Mouse (Mus musculus) left cerebral cortex, adult 18-20 months (tissue): ENCODE measurements around the gene Pilra. TPM values are rescaled to one million over a fixed set of nuclear protein-coding genes. Genes with fewer than 3 reads are reported as not detected.

ENCODE experiments used
- DNase-seq, 2 experiments: peaks; one replicate each; pipeline ENCODE4 v3.0.0; 2021 to 2022; ENCODE audit warnings: low spot score in 2 of 2, mixed read lengths in 1 of 2
- total RNA-seq, 2 experiments: library from RNA; stranded (reverse); gene quantifications; 2 replicates each; pipeline ENCODE4 v1.2.3; 2021

Pilra gene
- total RNA-seq, 2 experiments from 2014 or later: 0.51 to 0.91 TPM

GRCm38 (mm10) chr5:137782776-137783522 is 53.1 kb downstream of the Pilra start:
- DNase-seq: no peak

DNA sequence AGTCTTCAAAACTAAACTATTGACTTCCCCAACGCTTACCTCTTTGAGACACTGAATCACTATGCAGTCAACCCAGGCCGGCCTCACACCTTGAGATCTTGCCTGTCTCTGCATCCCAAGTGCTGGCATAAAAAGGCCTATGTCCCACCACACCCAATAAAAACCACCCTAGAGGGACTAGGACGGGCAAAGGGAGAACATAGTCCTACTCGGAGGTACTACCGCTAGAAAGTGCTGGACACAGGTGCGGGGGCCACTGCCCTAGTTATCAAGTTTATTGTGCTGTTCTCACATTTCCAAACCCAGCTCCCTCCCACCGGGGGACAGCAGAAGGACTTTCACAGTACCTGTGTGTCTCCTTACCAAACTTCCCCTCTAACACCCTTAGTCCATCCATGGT is 54.4 kb downstream of the Pilra start:
- no peak for DNase-seq

DNA sequence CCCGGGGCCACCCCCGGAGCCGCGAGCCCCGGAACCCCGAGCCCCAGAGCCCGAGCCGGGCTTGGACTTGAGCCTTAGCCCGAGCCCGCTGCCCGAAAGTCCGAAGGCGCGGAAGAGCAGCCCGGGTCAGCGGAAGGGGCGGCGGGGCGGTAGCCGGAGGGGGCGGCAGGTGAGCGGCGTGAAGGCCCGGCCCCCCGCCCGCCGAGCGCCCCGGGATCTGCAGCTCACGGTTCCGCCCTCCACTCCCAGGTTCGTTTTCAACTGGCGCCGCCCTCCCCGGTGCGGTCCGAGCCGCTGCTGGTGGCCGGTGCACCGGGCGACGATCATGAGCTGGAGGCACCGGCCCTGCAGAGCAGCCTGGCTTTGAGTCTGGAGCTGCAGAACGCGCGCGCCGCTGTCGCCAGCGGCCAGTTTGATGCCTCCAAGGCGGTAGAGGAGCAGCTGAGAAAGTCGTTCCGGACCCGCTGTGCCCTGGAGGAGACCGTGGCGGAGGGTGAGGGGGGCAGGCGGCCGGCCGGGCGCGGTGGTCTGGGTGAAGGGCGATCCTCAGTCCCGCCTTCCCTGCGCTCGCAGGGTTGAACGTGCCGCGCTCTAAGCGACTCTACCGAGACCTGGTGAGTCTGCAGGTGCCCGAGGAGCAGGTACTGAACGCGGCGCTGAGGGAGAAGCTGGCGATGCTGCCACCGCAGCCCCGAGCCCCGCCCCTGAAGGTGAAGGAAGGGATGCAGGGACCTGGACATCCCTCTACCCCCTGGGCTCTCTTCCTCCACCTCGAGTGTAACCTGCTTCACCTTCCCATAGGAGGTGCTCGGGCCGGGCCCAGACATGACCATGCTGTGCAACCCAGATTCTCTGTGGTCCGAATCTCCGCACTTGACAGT is 56.8 kb downstream of the Pilra start:
- peak in 1 of 2 experiments; percentile 34 for DNase-seq

DNA sequence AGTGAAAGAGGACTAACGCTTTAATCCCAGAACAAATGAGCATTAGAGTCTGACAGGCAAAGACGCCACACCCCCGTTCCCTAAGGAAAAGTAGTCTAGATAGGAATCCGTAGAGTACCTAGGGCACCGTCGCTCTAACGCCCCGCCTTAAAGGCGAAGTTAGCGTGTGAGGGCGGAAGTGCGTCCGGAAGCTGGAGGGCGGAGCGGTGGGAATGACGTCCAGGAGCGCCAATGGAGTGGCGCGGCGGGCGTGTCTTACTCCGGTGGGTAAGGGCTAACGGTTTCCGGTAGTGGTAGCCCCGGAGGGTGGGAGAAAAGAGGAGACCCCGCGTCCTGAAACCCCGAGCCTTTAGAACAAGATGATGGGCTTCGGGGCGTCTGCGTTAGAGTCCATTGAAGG is 57.4 kb downstream of the Pilra start, which contains the start of gene Ppp1r35:
Gene Ppp1r35 (plus strand): TSS at position 215 of the 400 bp plus-strand sequence.
- peak; percentile 96 to 98 for DNase-seq

DNA sequence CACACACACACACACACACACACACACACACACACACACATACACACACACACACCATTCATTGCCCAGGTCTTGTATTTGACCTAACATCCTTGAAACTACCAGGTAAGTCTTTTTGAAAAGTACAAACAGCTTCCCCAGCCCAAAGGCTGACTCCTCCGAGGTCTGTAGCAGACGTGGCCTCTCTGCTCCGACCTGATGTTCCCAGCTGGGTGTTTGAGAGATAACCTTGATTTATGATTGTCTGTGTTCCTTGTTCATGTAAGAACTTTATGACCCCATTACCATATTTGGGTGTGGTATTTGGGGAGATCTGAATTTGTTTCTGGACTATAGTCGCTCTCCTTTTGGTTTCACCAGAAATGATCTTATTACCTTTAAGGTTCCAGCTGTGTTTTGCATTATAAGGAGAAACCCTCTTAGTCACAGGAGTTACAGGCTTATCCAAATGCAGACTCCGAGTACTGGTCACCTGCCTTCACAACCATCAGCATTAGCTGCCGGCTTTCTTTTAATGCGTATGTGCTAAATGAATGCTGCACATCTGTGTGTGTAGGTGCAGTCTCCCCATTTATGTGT is 58.7 kb downstream of the Pilra start:
- no peak for DNase-seq

DNA sequence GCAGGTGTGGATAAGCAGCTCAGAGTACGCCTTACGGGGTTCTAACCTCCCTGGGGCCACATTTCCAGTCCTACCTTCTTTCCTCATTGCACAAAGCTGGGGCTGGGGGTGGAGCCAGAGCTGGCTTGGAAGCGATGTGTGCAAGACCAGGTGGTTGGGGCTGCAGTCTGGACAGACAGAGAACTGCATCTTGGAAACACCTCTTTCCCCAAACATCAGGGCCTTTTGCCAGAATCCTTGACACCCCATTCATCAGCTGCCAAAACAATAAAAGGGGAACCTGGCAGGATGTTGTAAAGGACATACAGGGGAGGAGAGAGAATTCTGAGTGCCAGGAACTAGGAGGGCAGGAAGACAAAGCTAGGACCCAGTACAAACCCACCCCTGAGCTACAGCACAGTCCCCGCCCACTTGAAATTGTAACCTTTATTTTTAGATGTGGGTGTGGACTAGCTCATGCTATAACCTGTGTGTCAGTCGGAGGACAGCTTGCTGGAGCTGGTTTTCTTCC is 59.6 kb downstream of the Pilra start:
- DNase-seq: no peak

DNA sequence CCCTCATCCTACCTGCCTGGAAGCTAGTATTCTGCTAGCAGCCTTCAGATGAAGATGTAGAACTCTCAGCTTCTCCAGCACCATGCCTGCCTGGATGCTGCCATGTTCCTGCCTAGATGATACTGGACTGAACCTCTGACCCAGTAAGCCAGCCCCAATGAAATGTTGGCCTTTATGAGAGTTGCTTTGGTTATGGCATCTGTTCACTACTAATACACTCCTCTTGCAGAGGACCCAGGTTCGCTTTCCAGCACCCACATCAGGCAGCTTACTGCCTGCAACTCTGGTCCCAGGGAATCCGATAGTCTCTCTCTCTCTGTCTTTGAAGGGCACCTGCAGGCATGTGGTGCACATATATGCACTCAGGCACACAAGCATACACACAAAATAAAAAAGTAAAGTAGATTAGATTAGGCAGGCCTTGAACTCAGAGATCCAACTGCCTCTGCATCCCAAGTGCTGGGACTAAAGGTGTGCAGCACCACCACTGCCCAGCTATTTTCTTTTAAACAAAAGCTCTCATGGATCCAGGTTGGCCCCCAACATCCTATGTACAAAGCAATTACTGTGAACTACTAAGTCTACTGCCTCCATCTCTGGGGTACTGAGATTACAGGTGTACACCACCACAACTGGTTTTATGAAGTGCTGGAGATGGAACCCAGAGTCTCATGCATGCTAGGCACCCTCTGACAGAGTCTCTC is 60.3 kb downstream of the Pilra start:
- no peak for DNase-seq

- DNase-seq: no peak
Observed at GRCm38 (mm10) chr5:137772755-137773154, 63.3 kb downstream of the Pilra start.

Other genes with a start within 250 kb of the Pilra start
- 10 to 100 TPM; 23.0 to 24.6 TPM for gene Mospd3, start 235.2 kb downstream of the Pilra start, total RNA-seq
- 10 to 100 TPM; 12.6 to 15.2 TPM for gene Pcolce, start 222.5 kb downstream of the Pilra start, total RNA-seq
- gene Fbxo24, start 207.3 kb downstream of the Pilra start, total RNA-seq: under 1 TPM; 0.21 to 0.45 TPM
- 10 to 100 TPM; 13.8 to 14.3 TPM for gene Lrch4, start 207.2 kb downstream of the Pilra start, total RNA-seq
- 10 to 100 TPM in 1 of 2 experiments, 1 to 10 TPM in 1; 9.7 to 10.1 TPM for gene Gm20605, start 207.1 kb downstream of the Pilra start, total RNA-seq
- gene Sap25, start 194.9 kb downstream of the Pilra start, total RNA-seq: 10 to 100 TPM in 1 of 2 experiments, 1 to 10 TPM in 1; 6.9 to 10.6 TPM
- gene Irs3, start 190.6 kb downstream of the Pilra start, total RNA-seq: under 1 TPM; 0.44 to 0.87 TPM
- 10 to 100 TPM; 46.9 to 48.9 TPM for gene Agfg2, start 151.6 kb downstream of the Pilra start, total RNA-seq
- 10 to 100 TPM; 80.1 to 82.0 TPM for gene Nyap1, start 94.7 kb downstream of the Pilra start, total RNA-seq
- gene Tsc22d4, start 90.6 kb downstream of the Pilra start, total RNA-seq: 100 to 1,000 TPM; 139 to 145 TPM
- gene Ppp1r35, start 57.4 kb downstream of the Pilra start, total RNA-seq: 10 to 100 TPM; 23.7 to 25.7 TPM
- 10 to 100 TPM; 39.1 to 50.2 TPM for gene Mepce, start 48.6 kb downstream of the Pilra start, total RNA-seq
- 1 to 10 TPM; 5.9 to 7.6 TPM for gene Zcwpw1, start 48.5 kb downstream of the Pilra start, total RNA-seq
- not detected for gene Pilrb1, start 21.8 kb upstream of the Pilra start, total RNA-seq
- gene Pilrb2, start 35.5 kb upstream of the Pilra start, total RNA-seq: under 1 TPM in 1 of 2 experiments, not detected in 1; 0.19 TPM
- under 1 TPM in 1 of 2 experiments, not detected in 1; 0.19 TPM for gene Cyp3a13, start 85.3 kb upstream of the Pilra start, total RNA-seq
- gene Gjc3, start 126.8 kb upstream of the Pilra start, total RNA-seq: 10 to 100 TPM; 13.0 to 15.0 TPM
- gene Azgp1, start 145.2 kb upstream of the Pilra start, total RNA-seq: not detected
- not detected for gene Smok3a, start 185.0 kb upstream of the Pilra start, total RNA-seq
- not detected for gene Smok3b, start 185.1 kb upstream of the Pilra start, total RNA-seq
- gene Smok3c, start 216.9 kb upstream of the Pilra start, total RNA-seq: not detected
- 10 to 100 TPM; 40.5 to 42.3 TPM for gene Zkscan1, start 248.8 kb upstream of the Pilra start, total RNA-seq